8 mouse cellular contexts compared by ENCODE assay signal in genomic region chr1:74332241-74332763, GRCm38 (mm10). TPM values are rescaled to one million over a fixed set of nuclear protein-coding genes. Genes with fewer than 3 reads are reported as not detected.
DNase-seq lines count a peak whose midpoint lies in the region; ATAC-seq lines count a peak whose summit lies in the region.

No protein-coding gene starts in this region.

- peak overlapping the region; percentile 70 for H3K27ac ChIP-seq in hindbrain, embryonic 15.5 days (replicated peaks)

- peak; percentile 97 for ATAC-seq in hindbrain, embryonic 15.5 days (ENCODE audit: low FRiP score, low read depth)

- no peaks in the 10 kb centered on the region for H3K36me3 ChIP-seq in hindbrain, embryonic 15.5 days

- peak overlapping the region; percentile 78 for H3K4me2 ChIP-seq in hindbrain, embryonic 15.5 days

- peak overlapping the region; percentile 42 for H3K9ac ChIP-seq in hindbrain, embryonic 15.5 days

- peaks cover 29% of the 10 kb centered on the region for H3K4me1 ChIP-seq in hindbrain, embryonic 15.5 days (replicated peaks)

- no peaks in the 10 kb centered on the region for H3K27me3 ChIP-seq in hindbrain, embryonic 15.5 days

- H3K9me3 ChIP-seq in hindbrain, embryonic 15.5 days = no peaks in the 10 kb centered on the region

- DNase-seq in T-cell, adult 2 months (ENCODE audit: low spot score) = peak; percentile 92
- DNase-seq in cerebellum, postnatal 36 days = peak; percentile 93 to 95
- DNase-seq in frontal cortex, postnatal 36 days (ENCODE audit: low spot score in 2 of 2) = peak; percentile 98
- peak; percentile 95 for DNase-seq in left cerebral cortex, adult 11 months (ENCODE audit: low spot score)
- peak; percentile 97 for DNase-seq in lung, postnatal 4 days
- DNase-seq in retina, postnatal 7 days (ENCODE audit: low read depth, low spot score) = peak; percentile 95
- DNase-seq in urinary bladder, adult 2 months (ENCODE audit: low spot score) = peak; percentile 89

- WGBS in hindbrain, embryonic 15.5 days = under 1% methylated on average over 35 of the region's 36 CpGs

- peak overlapping the region; percentile 44 for H3K4me3 ChIP-seq in hindbrain, embryonic 15.5 days

RNA-seq across cellular contexts. Expression of gene Tmbim1, which starts 26.9 kb away (rescaled TPM):
- 11.1 and 11.5 TPM in 2 replicates for polyA plus RNA-seq in hindbrain, embryonic 15.5 days (2015; fragmentation: Nextera tagmentation; extraction: Ambion mirVana)
- 91.2 and 120 TPM in 2 replicates for polyA plus RNA-seq in urinary bladder, adult 2 months (2012; rRNA removed)

RNA-seq across cellular contexts. Expression of gene Catip, which starts 29.6 kb away (rescaled TPM):
- 1.1 and 2.4 TPM in 2 replicates for polyA plus RNA-seq in hindbrain, embryonic 15.5 days (2015; fragmentation: Nextera tagmentation; extraction: Ambion mirVana)
- polyA plus RNA-seq in urinary bladder, adult 2 months (2012; rRNA removed) = 2.7 and 2.9 TPM in 2 replicates

RNA-seq across cellular contexts. Expression of gene Slc11a1, which starts 42.7 kb away (rescaled TPM):
- polyA plus RNA-seq in hindbrain, embryonic 15.5 days (2015; fragmentation: Nextera tagmentation; extraction: Ambion mirVana) = 2.9 and 3.4 TPM in 2 replicates
- polyA plus RNA-seq in urinary bladder, adult 2 months (2012; rRNA removed) = 13.2 and 16.5 TPM in 2 replicates

RNA-seq across cellular contexts. Expression of gene Pnkd, which starts 47.6 kb away (rescaled TPM):
- 137 and 144 TPM in 2 replicates for polyA plus RNA-seq in hindbrain, embryonic 15.5 days (2015; fragmentation: Nextera tagmentation; extraction: Ambion mirVana)
- 60.6 and 61.9 TPM in 2 replicates for polyA plus RNA-seq in urinary bladder, adult 2 months (2012; rRNA removed)

RNA-seq across cellular contexts. Expression of gene Aamp, which starts 47.8 kb away (rescaled TPM):
- 212 and 217 TPM in 2 replicates for polyA plus RNA-seq in hindbrain, embryonic 15.5 days (2015; fragmentation: Nextera tagmentation; extraction: Ambion mirVana)
- 131 and 137 TPM in 2 replicates for polyA plus RNA-seq in urinary bladder, adult 2 months (2012; rRNA removed)

Comparison
In these comparisons a context has a peak if more than half of its experiments do, and no peak if none do; other contexts are left out.
1. Peak in every context shown above with its lines: DNase-seq, ATAC-seq, H3K4me3 ChIP-seq and H3K27ac ChIP-seq.